Mouse (Mus musculus): ENCODE measurements around the gene Hspa12b. TPM values are rescaled to one million over a fixed set of nuclear protein-coding genes. Genes with fewer than 3 reads are reported as not detected.

The Hspa12b gene
- polyA plus RNA-seq, 1 experiment from 2014 or later = 6.9 TPM

- Histone ChIP-seq H3K27me3 (replicated peaks; ENCODE audit: control insufficient read depth, insufficient read depth, low read length) (no peaks in the 10 kb centered on the region), H3K9me3 (ENCODE audit: control insufficient read depth, low read length) (no peaks in the 10 kb centered on the region), H3K4me2 (ENCODE audit: low read length) (no peak overlapping the region), H3K27ac (ENCODE audit: low read depth, low read length) (no peak overlapping the region), H3K4me3 (ENCODE audit: low read length) (no peak overlapping the region), H3K36me3 (ENCODE audit: control insufficient read depth, insufficient read depth, low read length) (no peaks in the 10 kb centered on the region), H3K9ac (ENCODE audit: low read depth, low read length) (no peak overlapping the region; the same call in 1 of the 2 replicates), H3K4me1 (ENCODE audit: control insufficient read depth, insufficient read depth, low read depth, low read length) (peaks cover 7% of the 10 kb centered on the region)
- ATAC-seq = no peak
- WGBS = 47% methylated on average over 9 of the region's 9 CpGs
Measured at GRCm38 (mm10) chr2:131125964-131126815, 890 bp upstream of the Hspa12b start.

GRCm38 (mm10) chr2:131128211-131128610, 1.1 kb downstream of the Hspa12b start:
- 87% methylated on average over 5 of the region's 5 CpGs for WGBS
- Histone ChIP-seq H3K4me3 (ENCODE audit: low read length) (no peak overlapping the region), H3K27ac (ENCODE audit: low read depth, low read length) (no peak overlapping the region), H3K4me2 (ENCODE audit: low read length) (peak overlapping the region; percentile 0), H3K36me3 (ENCODE audit: control insufficient read depth, insufficient read depth, low read length) (no peaks in the 10 kb centered on the region), H3K9ac (ENCODE audit: low read depth, low read length) (no peak overlapping the region), H3K4me1 (ENCODE audit: control insufficient read depth, insufficient read depth, low read depth, low read length) (peaks cover 7% of the 10 kb centered on the region), H3K27me3 (replicated peaks; ENCODE audit: control insufficient read depth, insufficient read depth, low read length) (no peaks in the 10 kb centered on the region), H3K9me3 (ENCODE audit: control insufficient read depth, low read length) (no peaks in the 10 kb centered on the region)
- ATAC-seq = no peak

GRCm38 (mm10) chr2:131128636-131129157, 1.6 kb downstream of the Hspa12b start:
- Histone ChIP-seq H3K9ac (ENCODE audit: low read depth, low read length) (no peak overlapping the region), H3K9me3 (ENCODE audit: control insufficient read depth, low read length) (no peaks in the 10 kb centered on the region), H3K36me3 (ENCODE audit: control insufficient read depth, insufficient read depth, low read length) (no peaks in the 10 kb centered on the region), H3K27me3 (replicated peaks; ENCODE audit: control insufficient read depth, insufficient read depth, low read length) (no peaks in the 10 kb centered on the region), H3K4me3 (ENCODE audit: low read length) (no peak overlapping the region), H3K27ac (ENCODE audit: low read depth, low read length) (no peak overlapping the region), H3K4me2 (ENCODE audit: low read length) (peak overlapping the region; percentile 0; the same call in 1 of the 2 replicates), H3K4me1 (ENCODE audit: control insufficient read depth, insufficient read depth, low read depth, low read length) (peaks cover 7% of the 10 kb centered on the region)
- WGBS = 83% methylated on average over 3 of the region's 3 CpGs
- ATAC-seq = no peak

GRCm38 (mm10) chr2:131129836-131130235, 2.8 kb downstream of the Hspa12b start:
- 85% methylated on average over 5 of the region's 5 CpGs for WGBS

GRCm38 (mm10) chr2:131130849-131131248, 3.8 kb downstream of the Hspa12b start:
- no peak overlapping the region for H3K4me2 ChIP-seq (ENCODE audit: low read length)
- no peaks in the 10 kb centered on the region for H3K9me3 ChIP-seq (ENCODE audit: control insufficient read depth, low read length)
- H3K27me3 ChIP-seq (replicated peaks; ENCODE audit: control insufficient read depth, insufficient read depth, low read length) = no peaks in the 10 kb centered on the region
- 80% methylated on average over 2 of the region's 2 CpGs for WGBS
- no peak overlapping the region for H3K27ac ChIP-seq (ENCODE audit: low read depth, low read length)
- H3K9ac ChIP-seq (ENCODE audit: low read depth, low read length) = no peak overlapping the region
- no peaks in the 10 kb centered on the region for H3K36me3 ChIP-seq (ENCODE audit: control insufficient read depth, insufficient read depth, low read length)
- H3K4me1 ChIP-seq (ENCODE audit: control insufficient read depth, insufficient read depth, low read depth, low read length) = peaks cover 7% of the 10 kb centered on the region
- no peak overlapping the region for H3K4me3 ChIP-seq (ENCODE audit: low read length)
- ATAC-seq = no peak

More at GRCm38 (mm10) chr2:131129836-131130235, 2.8 kb downstream of the Hspa12b start:
- H3K9ac ChIP-seq (ENCODE audit: low read depth, low read length) = no peak overlapping the region
- H3K4me2 ChIP-seq (ENCODE audit: low read length) = no peak overlapping the region
- H3K4me1 ChIP-seq (ENCODE audit: control insufficient read depth, insufficient read depth, low read depth, low read length) = peaks cover 7% of the 10 kb centered on the region
- H3K27ac ChIP-seq (ENCODE audit: low read depth, low read length) = no peak overlapping the region
- H3K4me3 ChIP-seq (ENCODE audit: low read length) = no peak overlapping the region
- H3K9me3 ChIP-seq (ENCODE audit: control insufficient read depth, low read length) = no peaks in the 10 kb centered on the region
- no peak for ATAC-seq
- no peaks in the 10 kb centered on the region for H3K36me3 ChIP-seq (ENCODE audit: control insufficient read depth, insufficient read depth, low read length)
- no peaks in the 10 kb centered on the region for H3K27me3 ChIP-seq (replicated peaks; ENCODE audit: control insufficient read depth, insufficient read depth, low read length)

GRCm38 (mm10) chr2:131132111-131132888, 5.2 kb downstream of the Hspa12b start:
- H3K27ac ChIP-seq (ENCODE audit: low read depth, low read length) = no peak overlapping the region
- H3K4me3 ChIP-seq (ENCODE audit: low read length) = no peak overlapping the region
- no peaks in the 10 kb centered on the region for H3K36me3 ChIP-seq (ENCODE audit: control insufficient read depth, insufficient read depth, low read length)
- peaks cover 2% of the 10 kb centered on the region for H3K4me1 ChIP-seq (ENCODE audit: control insufficient read depth, insufficient read depth, low read depth, low read length)
- no peak overlapping the region for H3K9ac ChIP-seq (ENCODE audit: low read depth, low read length)
- no peaks in the 10 kb centered on the region for H3K27me3 ChIP-seq (replicated peaks; ENCODE audit: control insufficient read depth, insufficient read depth, low read length)
- no peak overlapping the region for H3K4me2 ChIP-seq (ENCODE audit: low read length)
- ATAC-seq = no peak
- H3K9me3 ChIP-seq (ENCODE audit: control insufficient read depth, low read length) = no peaks in the 10 kb centered on the region
- 84% methylated on average over 10 of the region's 10 CpGs for WGBS

- Histone ChIP-seq H3K9ac (ENCODE audit: low read depth, low read length) (no peak within 1 kb of the TSS), H3K27ac (ENCODE audit: low read depth, low read length) (no peak within 1 kb of the TSS), H3K4me2 (ENCODE audit: low read length) (no peak within 1 kb of the TSS), H3K27me3 (replicated peaks; ENCODE audit: control insufficient read depth, insufficient read depth, low read length) (no peaks in the 10 kb centered on the region), H3K4me1 (ENCODE audit: control insufficient read depth, insufficient read depth, low read depth, low read length) (no peaks in the 10 kb centered on the region), H3K9me3 (ENCODE audit: control insufficient read depth, low read length) (no peaks in the 10 kb centered on the region), H3K36me3 (ENCODE audit: control insufficient read depth, insufficient read depth, low read length) (no peaks in the 10 kb centered on the region), H3K4me3 (ENCODE audit: low read length) (no peak within 1 kb of the TSS)
- 82% methylated on average over 9 of the region's 9 CpGs for WGBS
- no peak for ATAC-seq
Measured at GRCm38 (mm10) chr2:131132930-131133547, 6.0 kb downstream of the Hspa12b start, which contains the start of gene Gm11037. Gene Gm11037 (plus strand): TSS chr2:131133497.

GRCm38 (mm10) chr2:131134381-131134780, 7.3 kb downstream of the Hspa12b start:
- Histone ChIP-seq H3K9me3 (ENCODE audit: control insufficient read depth, low read length) (no peaks in the 10 kb centered on the region), H3K36me3 (ENCODE audit: control insufficient read depth, insufficient read depth, low read length) (no peaks in the 10 kb centered on the region), H3K4me2 (ENCODE audit: low read length) (no peak overlapping the region), H3K4me1 (ENCODE audit: control insufficient read depth, insufficient read depth, low read depth, low read length) (no peaks in the 10 kb centered on the region), H3K4me3 (ENCODE audit: low read length) (no peak overlapping the region), H3K27me3 (replicated peaks; ENCODE audit: control insufficient read depth, insufficient read depth, low read length) (no peaks in the 10 kb centered on the region), H3K9ac (ENCODE audit: low read depth, low read length) (no peak overlapping the region), H3K27ac (ENCODE audit: low read depth, low read length) (no peak overlapping the region)
- ATAC-seq = no peak; the same call in 1 of the 2 replicates
- WGBS = 67% methylated on average over 1 of the region's 1 CpGs
